Mouse (Mus musculus): ENCODE data around the gene Efnb2.

DNA sequence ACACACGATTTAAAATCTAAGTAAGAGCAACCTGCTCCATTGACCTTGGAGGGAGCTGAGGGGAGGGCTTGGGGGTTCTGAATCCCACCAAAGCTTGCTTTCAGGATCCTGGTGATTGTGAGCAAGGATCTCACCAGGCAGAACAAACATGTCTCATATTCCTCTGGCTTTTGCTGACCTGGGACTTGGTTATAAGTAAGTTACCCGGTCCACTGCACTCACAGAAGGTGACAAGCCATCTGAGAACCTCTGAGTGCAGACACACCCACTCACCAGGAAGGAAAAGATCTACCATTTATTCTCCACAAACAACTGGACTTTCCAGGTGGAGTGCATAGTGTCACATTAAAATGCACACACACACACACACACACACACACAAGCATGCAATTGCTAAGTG lies 42.6 kb upstream of the Efnb2 start:
- no peak for TF ChIP-seq CTCF (IDR thresholded peaks at IDR 0.05; ENCODE audit: borderline replicate concordance, extremely low read depth, insufficient read depth, insufficient read length)
- no peak for TF ChIP-seq POLR2A (IDR thresholded peaks at IDR 0.05; ENCODE audit: borderline replicate concordance, extremely low read depth, insufficient read depth, insufficient read length, poor library complexity, severe bottlenecking)

Measured in brain, embryonic 14.5 days (tissue).